Mouse (Mus musculus) cerebellum, postnatal 14 days (tissue): ENCODE data around the gene Sik1.
"Not testable (repeated sequence)": the region's sequence is repeated elsewhere in the genome, so short reads cannot be mapped to it uniquely, and the experiment has no call there.

ENCODE experiments used
- DNase-seq, 2 experiments: peaks; one replicate each; pipeline ENCODE4 v3.0.0; 2021; ENCODE audit warnings: mixed read lengths in 2 of 2

Sik1 gene

GRCm38 (mm10) chr17:31855597-31856518, at the start of gene Sik1:
Sik1 (minus strand) TSS chr17:31855804.
- peak; percentile 97 to 98 for DNase-seq

GRCm38 (mm10) chr17:31905201-31905790, 49.7 kb upstream of the Sik1 start:
- DNase-seq: no peak

- DNase-seq: no peak
These were observed 48.4 kb upstream of the Sik1 start for GRCm38 (mm10) chr17:31904036-31904435.

GRCm38 (mm10) chr17:31902630-31903198, 47.1 kb upstream of the Sik1 start:
- no peak for DNase-seq

GRCm38 (mm10) chr17:31901461-31902204, 46.0 kb upstream of the Sik1 start:
- no peak for DNase-seq

- DNase-seq: no peak
These were observed 43.3 kb upstream of the Sik1 start for GRCm38 (mm10) chr17:31898941-31899340.

- DNase-seq: no peak
These were observed 41.7 kb upstream of the Sik1 start for GRCm38 (mm10) chr17:31897186-31897793.

GRCm38 (mm10) chr17:31896751-31897150, 41.1 kb upstream of the Sik1 start:
- no peak for DNase-seq

GRCm38 (mm10) chr17:31896311-31896710, 40.7 kb upstream of the Sik1 start:
- DNase-seq: no peak

GRCm38 (mm10) chr17:31893371-31894060, 37.9 kb upstream of the Sik1 start:
- DNase-seq: no peak

- DNase-seq: no peak
These were observed 37.1 kb upstream of the Sik1 start for GRCm38 (mm10) chr17:31892750-31893149.

GRCm38 (mm10) chr17:31891858-31892257, 36.3 kb upstream of the Sik1 start:
- no peak for DNase-seq

GRCm38 (mm10) chr17:31890311-31890951, 34.8 kb upstream of the Sik1 start:
- DNase-seq: no peak

- DNase-seq: no peak
These were observed 34.0 kb upstream of the Sik1 start for GRCm38 (mm10) chr17:31889446-31890201.

- DNase-seq: no peak
These were observed 32.9 kb upstream of the Sik1 start for GRCm38 (mm10) chr17:31888540-31888939.

- not testable (repeated sequence) for DNase-seq
These were observed 29.1 kb upstream of the Sik1 start for GRCm38 (mm10) chr17:31884676-31885075.

- no peak for DNase-seq
These were observed 23.8 kb upstream of the Sik1 start for GRCm38 (mm10) chr17:31879406-31879805.

GRCm38 (mm10) chr17:31877650-31878141, 22.1 kb upstream of the Sik1 start:
- no peak for DNase-seq

- DNase-seq: no peak
These were observed 21.6 kb upstream of the Sik1 start for GRCm38 (mm10) chr17:31877181-31877581.

- no peak for DNase-seq
These were observed 21.2 kb upstream of the Sik1 start for GRCm38 (mm10) chr17:31876775-31877174.
